Mouse (Mus musculus) midbrain, postnatal 0 days (tissue): ENCODE data around the gene Arsb. TPM values are rescaled to one million over a fixed set of nuclear protein-coding genes. Genes with fewer than 3 reads are reported as not detected.

ENCODE experiments used
- ATAC-seq: fragments of 200-750 bp; cut with Nextera tagmentation; 2 replicates; pipeline ENCODE4 v1.8.0; 2017; ENCODE audit warnings: moderate number of reproducible peaks, mild to moderate bottlenecking, moderate TSS enrichment, moderate library complexity; ENCODE audit not compliant: low FRiP score
- DNase-seq: peaks from one replicate; pipeline ENCODE4 v3.0.0-alpha.2; 2015; ENCODE audit warnings: low spot score
- H3K27ac ChIP-seq: fragments of 300-500 bp; sonication (generic); 2 replicates; pipeline ENCODE4 v1.5.1; 2014; ENCODE audit warnings: low read depth, mild to moderate bottlenecking, low read length, mixed read lengths
- H3K27me3 ChIP-seq: fragments of 300-500 bp; sonication (generic); 2 replicates; pipeline ENCODE4 v1.6.1; 2014; ENCODE audit warnings: low read length, control low read depth, mixed read lengths; ENCODE audit not compliant: insufficient read depth
- H3K36me3 ChIP-seq: fragments of 300-500 bp; sonication (generic); 2 replicates; pipeline ENCODE4 v1.6.1; 2014; ENCODE audit warnings: low read length, control low read depth, mixed read lengths; ENCODE audit not compliant: insufficient read depth
- H3K4me1 ChIP-seq: fragments of 300-500 bp; sonication (generic); 2 replicates; pipeline ENCODE4 v1.6.1; 2014; ENCODE audit warnings: mild to moderate bottlenecking, control low read depth, antibody characterized with exemption, low read length, mixed read lengths; ENCODE audit not compliant: insufficient read depth
- H3K4me2 ChIP-seq: fragments of 300-500 bp; sonication (generic); 2 replicates; pipeline ENCODE4 v1.6.1; 2014; ENCODE audit warnings: low read depth, mild to moderate bottlenecking, low read length, mixed read lengths; ENCODE audit not compliant: poor library complexity, severe bottlenecking
- H3K4me3 ChIP-seq: fragments of 300-500 bp; sonication (generic); 2 replicates; pipeline ENCODE4 v1.5.1; 2014; ENCODE audit warnings: low read depth, mild to moderate bottlenecking, low read length, moderate library complexity
- H3K9ac ChIP-seq: fragments of 300-500 bp; sonication (generic); replicated peaks from 2 replicates; pipeline ENCODE4 v1.6.1; 2014; ENCODE audit warnings: mild to moderate bottlenecking, low read length, moderate library complexity, mixed read lengths; ENCODE audit not compliant: poor library complexity, severe bottlenecking
- H3K9me3 ChIP-seq: fragments of 300-500 bp; sonication (generic); 2 replicates; pipeline ENCODE4 v1.6.1; 2016; ENCODE audit warnings: low read length, control low read depth
- CTCF ChIP-seq: IDR thresholded peaks from 2 replicates; pipeline ENCODE4 v1.5.1; 2016; ENCODE audit warnings: antibody characterized with exemption, mild to moderate bottlenecking
- WGBS: fragments of 180-500 bp; shearing (Covaris S2); extraction: QIAGEN DNeasy Blood & Tissue Kit; methylation state at CpG from one replicate; pipeline ENCODE4 v1.1.7; 2014; 5-methylcytosine and 5-hydroxymethylcytosine counted together
- polyA plus RNA-seq: library from polyadenylated mRNA; unstranded; fragments of >200 nt; fragmentation: Nextera tagmentation; extraction: Ambion mirVana; gene quantifications from 2 replicates; pipeline ENCODE4 v1.2.1, GENCODE M21; 2015
- total RNA-seq: library from RNA; depleted of rRNA; stranded (reverse); fragments of >200 nt; gene quantifications from 2 replicates; pipeline ENCODE4 v1.2.3, GENCODE M21; 2014

The Arsb gene
- total and polyA plus RNA-seq, 2 experiments from 2014 or later = 13.1 to 15.2 TPM

GRCm38 (mm10) chr13:93864066-93864740, 92.8 kb downstream of the Arsb start:
- 59% methylated on average over 8 of the region's 8 CpGs for WGBS
- no peaks in the 10 kb centered on the region for H3K9me3 ChIP-seq

GRCm38 (mm10) chr13:93866638-93867037, 95.2 kb downstream of the Arsb start:
- Histone ChIP-seq H3K9me3 (no peaks in the 10 kb centered on the region), H3K4me3 (no peak overlapping the region), H3K27me3 (no peaks in the 10 kb centered on the region), H3K9ac (no peak overlapping the region), H3K27ac (no peak overlapping the region), H3K36me3 (no peaks in the 10 kb centered on the region), H3K4me1 (no peaks in the 10 kb centered on the region), H3K4me2 (no peak overlapping the region)
- 85% methylated on average over 5 of the region's 5 CpGs for WGBS
- no peak for TF ChIP-seq CTCF
- DNase-seq (no peak), ATAC-seq (no peak)

More at GRCm38 (mm10) chr13:93864066-93864740, 92.8 kb downstream of the Arsb start:
- Histone ChIP-seq H3K27me3 (no peaks in the 10 kb centered on the region), H3K4me1 (no peaks in the 10 kb centered on the region), H3K4me3 (no peak overlapping the region), H3K36me3 (no peaks in the 10 kb centered on the region), H3K4me2 (no peak overlapping the region), H3K27ac (no peak overlapping the region), H3K9ac (no peak overlapping the region)
- no peak for ATAC-seq
- DNase-seq = no peak
- TF ChIP-seq CTCF = no peak

GRCm38 (mm10) chr13:93871681-93872080, 100.3 kb downstream of the Arsb start:
- ATAC-seq (no peak), DNase-seq (no peak)
- H3K4me1 ChIP-seq = no peaks in the 10 kb centered on the region
- no peaks in the 10 kb centered on the region for H3K36me3 ChIP-seq
- H3K4me3 ChIP-seq = no peak overlapping the region
- no peaks in the 10 kb centered on the region for H3K9me3 ChIP-seq
- TF ChIP-seq CTCF = no peak
- 86% methylated on average over 10 of the region's 10 CpGs for WGBS
- no peak overlapping the region for H3K9ac ChIP-seq
- H3K27me3 ChIP-seq = no peaks in the 10 kb centered on the region
- H3K4me2 ChIP-seq = no peak overlapping the region
- H3K27ac ChIP-seq = no peak overlapping the region

- H3K9ac ChIP-seq = no peak overlapping the region
- no peak for DNase-seq
- no peak overlapping the region for H3K27ac ChIP-seq
- WGBS = 64% methylated on average over 6 of the region's 6 CpGs
- no peaks in the 10 kb centered on the region for H3K9me3 ChIP-seq
- H3K4me1 ChIP-seq = no peaks in the 10 kb centered on the region
- TF ChIP-seq CTCF = no peak
- no peak overlapping the region for H3K4me2 ChIP-seq
- no peaks in the 10 kb centered on the region for H3K36me3 ChIP-seq
- no peaks in the 10 kb centered on the region for H3K27me3 ChIP-seq
- no peak for ATAC-seq
- no peak overlapping the region for H3K4me3 ChIP-seq
These were observed 101.2 kb downstream of the Arsb start for GRCm38 (mm10) chr13:93872591-93872990.

- no peak overlapping the region for H3K27ac ChIP-seq
- H3K4me1 ChIP-seq = no peaks in the 10 kb centered on the region
- no peak overlapping the region for H3K4me2 ChIP-seq
- no peak overlapping the region for H3K4me3 ChIP-seq
- ATAC-seq (no peak), DNase-seq (no peak)
- H3K9me3 ChIP-seq = no peaks in the 10 kb centered on the region
- no peaks in the 10 kb centered on the region for H3K36me3 ChIP-seq
- no peak overlapping the region for H3K9ac ChIP-seq
- no peaks in the 10 kb centered on the region for H3K27me3 ChIP-seq
- TF ChIP-seq CTCF = no peak
- 86% methylated on average over 2 of the region's 2 CpGs for WGBS
These were observed 106.5 kb downstream of the Arsb start for GRCm38 (mm10) chr13:93877924-93878323.

GRCm38 (mm10) chr13:93879426-93879825, 108.0 kb downstream of the Arsb start:
- WGBS = 79% methylated on average over 5 of the region's 5 CpGs
- Histone ChIP-seq H3K4me1 (no peaks in the 10 kb centered on the region), H3K4me3 (no peak overlapping the region), H3K27me3 (no peaks in the 10 kb centered on the region), H3K27ac (no peak overlapping the region), H3K9ac (no peak overlapping the region), H3K4me2 (no peak overlapping the region), H3K9me3 (no peaks in the 10 kb centered on the region), H3K36me3 (no peaks in the 10 kb centered on the region)
- DNase-seq = no peak
- ATAC-seq = no peak
- TF ChIP-seq CTCF = no peak
